Mouse (Mus musculus): ENCODE measurements around the gene Pnma1.

The Pnma1 gene

GRCm38 (mm10) chr12:84107692-84108091 is 40.6 kb downstream of the Pnma1 start:
- DNase-seq (ENCODE audit: low spot score in 2 of 2) = no peak

DNA sequence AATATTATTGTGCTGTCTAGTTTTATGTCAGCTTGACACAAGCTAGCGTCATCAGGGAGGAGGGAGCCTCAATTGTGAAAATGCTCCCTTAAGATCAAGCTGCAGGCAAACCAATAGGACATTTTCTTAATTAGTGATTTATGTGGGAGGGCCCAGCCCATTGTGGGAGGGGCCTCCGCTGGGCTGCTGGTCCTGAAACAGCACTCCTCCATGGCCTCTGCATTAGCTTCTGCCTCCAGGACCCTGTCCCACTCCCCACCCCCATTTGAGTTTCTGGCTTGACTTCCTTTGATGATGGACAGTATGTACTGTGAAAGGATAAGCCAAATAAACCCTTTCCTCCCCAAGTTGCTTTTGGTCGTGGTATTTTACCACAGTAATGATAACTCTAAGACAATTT is 41.3 kb downstream of the Pnma1 start:
- DNase-seq (ENCODE audit: low spot score in 2 of 2) = no peak

DNA sequence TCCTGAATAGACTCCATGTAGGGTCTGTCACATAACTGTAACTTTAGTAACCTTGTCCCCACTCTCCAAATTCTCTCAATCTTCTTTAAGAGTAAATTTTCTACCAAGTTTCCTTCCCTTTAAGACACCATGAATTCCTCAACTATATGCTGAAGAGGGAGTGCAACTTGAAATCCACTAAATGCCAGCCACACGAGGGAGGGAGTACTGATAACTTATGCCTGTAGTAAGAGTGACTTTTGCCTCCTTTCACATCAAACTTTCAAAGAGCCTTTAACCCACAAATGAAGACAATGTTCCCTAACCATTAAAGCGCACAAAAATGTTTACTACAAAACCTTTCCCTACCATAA is 46.8 kb downstream of the Pnma1 start:
- DNase-seq (ENCODE audit: low spot score in 2 of 2) = no peak

- DNase-seq (ENCODE audit: low spot score in 2 of 2) = peak; percentile 24 to 56
Observed at GRCm38 (mm10) chr12:84100604-84101492, 47.4 kb downstream of the Pnma1 start, which contains the start of gene Acot6. Acot6 (plus strand) TSS chr12:84100654.

DNA sequence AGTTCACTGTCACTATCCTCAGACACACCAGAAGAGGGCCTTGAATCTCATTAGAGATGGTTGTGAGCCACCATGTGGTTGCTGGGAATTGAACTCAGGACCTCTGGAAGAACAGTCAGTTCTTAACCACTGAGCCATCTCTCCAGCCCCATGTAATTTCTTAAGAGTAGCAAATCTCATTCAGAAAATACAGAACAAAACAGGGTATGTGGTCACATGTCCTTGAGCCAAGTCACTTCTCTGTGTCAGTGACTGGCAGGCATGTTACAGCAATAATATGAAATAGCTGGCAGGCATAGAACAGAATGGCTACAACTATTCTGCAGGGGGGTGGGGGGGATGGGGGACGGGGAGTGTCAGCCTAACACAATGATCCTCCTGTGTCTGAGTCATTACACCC is 48.2 kb downstream of the Pnma1 start:
- no peak for DNase-seq (ENCODE audit: low spot score in 2 of 2)

DNA sequence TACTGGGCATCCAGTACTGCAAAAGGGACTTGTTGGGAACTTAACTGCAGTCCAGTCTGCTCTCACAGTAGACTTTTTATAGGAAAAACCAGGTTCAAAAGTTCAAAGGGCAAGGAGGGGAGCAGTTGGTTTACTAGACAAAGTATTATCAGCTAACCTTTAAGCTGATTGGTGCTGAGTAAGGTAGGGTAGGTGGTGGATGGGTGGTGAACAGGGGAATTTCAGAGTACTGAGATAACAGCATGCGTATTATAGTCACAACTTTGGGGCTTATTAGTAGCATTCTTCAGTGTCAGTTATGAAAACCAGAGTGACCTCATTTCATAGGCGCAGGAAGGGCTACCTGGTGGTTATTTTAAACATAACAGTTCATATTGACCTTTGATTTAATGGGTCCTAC is 48.7 kb downstream of the Pnma1 start:
- DNase-seq (ENCODE audit: low spot score in 2 of 2) = no peak
